Mouse (Mus musculus) liver, embryonic 13.5 days (tissue): ENCODE results near the gene Selenbp1. TPM values are rescaled to one million over a fixed set of nuclear protein-coding genes. Genes with fewer than 3 reads are reported as not detected.

Experiments
- ATAC-seq: fragments of 200-750 bp; cut with Nextera tagmentation; 2 replicates; pipeline ENCODE4 v1.8.0; 2017; ENCODE audit warnings: low read depth, mild to moderate bottlenecking, moderate number of reproducible peaks, moderate library complexity
- DNase-seq: peaks from one replicate; pipeline ENCODE4 v3.0.0; 2022
- H3K27ac ChIP-seq: fragments of 300-500 bp; sonication (generic); 2 replicates; pipeline ENCODE4 v1.5.1; 2015; ENCODE audit warnings: moderate library complexity, mild to moderate bottlenecking, inconsistent platforms
- H3K27me3 ChIP-seq: fragments of 300-500 bp; sonication (generic); 2 replicates; pipeline ENCODE4 v1.6.1; 2015; ENCODE audit warnings: mild to moderate bottlenecking, inconsistent platforms
- H3K36me3 ChIP-seq: fragments of 300-500 bp; sonication (generic); 2 replicates; pipeline ENCODE4 v1.6.1; 2015; ENCODE audit warnings: mild to moderate bottlenecking, inconsistent platforms
- H3K4me1 ChIP-seq: fragments of 300-500 bp; sonication (generic); replicated peaks from 2 replicates; pipeline ENCODE4 v1.6.1; 2015; ENCODE audit warnings: inconsistent platforms
- H3K4me2 ChIP-seq: fragments of 300-500 bp; sonication (generic); 2 replicates; pipeline ENCODE4 v1.6.1; 2015; ENCODE audit warnings: inconsistent platforms, mild to moderate bottlenecking, moderate library complexity
- H3K4me3 ChIP-seq: fragments of 300-500 bp; sonication (generic); replicated peaks from 2 replicates; pipeline ENCODE4 v1.5.1; 2015; ENCODE audit warnings: mild to moderate bottlenecking, inconsistent platforms
- H3K9ac ChIP-seq: fragments of 300-500 bp; sonication (generic); 2 replicates; pipeline ENCODE4 v1.6.1; 2015; ENCODE audit warnings: mild to moderate bottlenecking, inconsistent platforms
- H3K9me3 ChIP-seq: fragments of 300-500 bp; sonication (generic); replicated peaks from 2 replicates; pipeline ENCODE4 v1.6.1; 2016; ENCODE audit warnings: inconsistent platforms
- WGBS: fragments of 180-500 bp; shearing (Covaris S2); methylation state at CpG from one replicate; pipeline ENCODE4 v1.1.7; 2015; ENCODE audit not compliant: insufficient replicate concordance; 5-methylcytosine and 5-hydroxymethylcytosine counted together
- polyA plus RNA-seq: library from polyadenylated mRNA; unstranded; fragments of >200 nt; fragmentation: Nextera tagmentation; extraction: Ambion mirVana; gene quantifications from 2 replicates; pipeline ENCODE4 v1.2.1, GENCODE M21; 2015

Selenbp1 gene
- polyA plus RNA-seq, 1 experiment from 2014 or later = 58.0 TPM

DNA sequence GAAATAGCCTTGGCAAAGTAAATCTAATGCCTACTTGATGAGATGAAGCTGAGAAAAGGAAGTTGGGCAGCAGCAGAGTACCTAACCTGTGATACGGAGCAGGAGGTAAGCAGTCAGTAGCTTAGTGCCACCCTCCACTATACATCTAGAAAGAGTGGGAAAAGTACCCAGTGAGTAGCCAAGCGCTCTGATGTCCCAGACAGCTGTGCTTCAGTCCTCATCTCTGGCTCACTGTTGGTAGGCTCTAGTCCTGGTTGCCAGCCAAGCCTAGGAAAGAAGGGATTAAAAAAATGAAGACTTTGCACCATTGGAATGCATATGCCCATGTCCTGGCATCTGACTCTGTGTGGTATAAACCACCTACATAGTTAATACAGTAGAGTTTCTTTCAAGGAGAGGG is 52.7 kb downstream of the Selenbp1 start:
- H3K9me3 ChIP-seq = no peaks in the 10 kb centered on the region
- DNase-seq (no peak), ATAC-seq (no peak)
- no peak overlapping the region for H3K9ac ChIP-seq
- H3K4me2 ChIP-seq = no peak overlapping the region
- no peaks in the 10 kb centered on the region for H3K27me3 ChIP-seq
- H3K27ac ChIP-seq = no peak overlapping the region
- H3K36me3 ChIP-seq = peaks cover 51% of the 10 kb centered on the region
- 93% methylated on average over 2 of the region's 2 CpGs for WGBS
- no peak overlapping the region for H3K4me3 ChIP-seq
- peaks cover 35% of the 10 kb centered on the region for H3K4me1 ChIP-seq

- Histone ChIP-seq H3K9me3 (no peaks in the 10 kb centered on the region), H3K9ac (no peak overlapping the region)
- peak; percentile 48 for DNase-seq
These were observed 54.7 kb downstream of the Selenbp1 start for GRCm38 (mm10) chr3:94987578-94987977.

GRCm38 (mm10) chr3:94989159-94989761 is 56.4 kb downstream of the Selenbp1 start:
- DNase-seq (no peak), ATAC-seq (no peak)
- H3K4me1 ChIP-seq = peaks cover 35% of the 10 kb centered on the region
- no peak overlapping the region for H3K4me2 ChIP-seq
- WGBS = 75% methylated on average over 9 of the region's 9 CpGs
- no peaks in the 10 kb centered on the region for H3K9me3 ChIP-seq
- H3K36me3 ChIP-seq = peaks cover 60% of the 10 kb centered on the region
- H3K4me3 ChIP-seq = no peak overlapping the region
- no peaks in the 10 kb centered on the region for H3K27me3 ChIP-seq
- H3K27ac ChIP-seq = 0 out of 2 replicates have a peak overlapping the region, but pooled peaks have one; percentile 12
- no peak overlapping the region for H3K9ac ChIP-seq

More at GRCm38 (mm10) chr3:94987578-94987977, 54.7 kb downstream of the Selenbp1 start:
- peak overlapping the region; percentile 15 for H3K27ac ChIP-seq
- peaks cover 35% of the 10 kb centered on the region for H3K4me1 ChIP-seq
- H3K36me3 ChIP-seq = peaks cover 54% of the 10 kb centered on the region
- peak; percentile 89 for ATAC-seq
- H3K4me3 ChIP-seq = no peak overlapping the region
- no peaks in the 10 kb centered on the region for H3K27me3 ChIP-seq
- no peak overlapping the region for H3K4me2 ChIP-seq

Other genes with a start within 250 kb of the Selenbp1 start
- gene Selenbp2, start 239.5 kb upstream of the Selenbp1 start, polyA plus RNA-seq = 6.7 and 8.5 TPM in 2 replicates
- gene Cgn, start 146.6 kb upstream of the Selenbp1 start, polyA plus RNA-seq = 7.2 and 8.3 TPM in 2 replicates
- 2.4 and 2.9 TPM in 2 replicates for gene Pogz, start 95.5 kb upstream of the Selenbp1 start, polyA plus RNA-seq
- 201 and 214 TPM in 2 replicates for gene Psmb4, start 46.1 kb upstream of the Selenbp1 start, polyA plus RNA-seq
- 0.96 and 1.8 TPM in 2 replicates for gene Rfx5, start 21.0 kb downstream of the Selenbp1 start, polyA plus RNA-seq
- 11.6 and 12.4 TPM in 2 replicates for gene Pi4kb, start 41.7 kb downstream of the Selenbp1 start, polyA plus RNA-seq
- gene Zfp687, start 82.4 kb downstream of the Selenbp1 start, polyA plus RNA-seq = 5.8 and 8.2 TPM in 2 replicates
- 202 and 204 TPM in 2 replicates for gene Psmd4, start 109.6 kb downstream of the Selenbp1 start, polyA plus RNA-seq
- 9.6 and 10.3 TPM in 2 replicates for gene Pip5k1a, start 173.9 kb downstream of the Selenbp1 start, polyA plus RNA-seq
- 39.2 and 43.3 TPM in 2 replicates for gene Vps72, start 178.0 kb downstream of the Selenbp1 start, polyA plus RNA-seq
- 0.17 and 0.67 TPM in 2 replicates for gene Tmod4, start 191.4 kb downstream of the Selenbp1 start, polyA plus RNA-seq
- gene Scnm1, start 201.0 kb downstream of the Selenbp1 start, polyA plus RNA-seq = 33.4 and 33.5 TPM in 2 replicates
- 7.3 and 7.5 TPM in 2 replicates for gene Lysmd1, start 201.0 kb downstream of the Selenbp1 start, polyA plus RNA-seq
- 5.7 and 6.0 TPM in 2 replicates for gene Tnfaip8l2, start 209.3 kb downstream of the Selenbp1 start, polyA plus RNA-seq
- gene Sema6c, start 227.4 kb downstream of the Selenbp1 start, polyA plus RNA-seq = 0.35 and 0.36 TPM in 2 replicates